8 mouse cellular contexts compared by ENCODE assay signal in genomic region chr11:101905115-101905514, GRCm38 (mm10). TPM values are rescaled to one million over a fixed set of nuclear protein-coding genes. Genes with fewer than 3 reads are reported as not detected.
DNase-seq lines count a peak whose midpoint lies in the region; ATAC-seq and TF ChIP-seq lines count a peak whose summit lies in the region.

No protein-coding gene starts in this region.

- H3K79me2 ChIP-seq in liver, adult 2 months (ENCODE audit: control insufficient read depth, insufficient read depth, low read length), result no peaks in the 10 kb centered on the region

- TF ChIP-seq CTCF in cerebellum, adult 2 months (IDR thresholded peaks at IDR 0.05; ENCODE audit: borderline replicate concordance, insufficient read depth, low read depth, low read length), result peak; percentile 93
- peak; percentile 90 for TF ChIP-seq CTCF in liver, adult 2 months (IDR thresholded peaks at IDR 0.05; ENCODE audit: low read depth, low read length)

- H3K9ac ChIP-seq in midbrain, embryonic 11.5 days (ENCODE audit: low read length), result no peak overlapping the region
- no peak overlapping the region for H3K9ac ChIP-seq in midbrain, embryonic 13.5 days (replicated peaks)
- no peak overlapping the region for H3K9ac ChIP-seq in kidney, embryonic 15.5 days
- no peak overlapping the region for H3K9ac ChIP-seq in liver, adult 2 months (ENCODE audit: low read depth, low read length)

- no peak for TF ChIP-seq POLR2A in cerebellum, adult 2 months (IDR thresholded peaks at IDR 0.05; ENCODE audit: borderline replicate concordance, insufficient read depth, low read length)
- TF ChIP-seq POLR2A in liver, adult 2 months (IDR thresholded peaks at IDR 0.05; ENCODE audit: extremely low read depth, insufficient read depth, low read length), result no peak

- no peak for ATAC-seq in midbrain, embryonic 11.5 days (ENCODE audit: low FRiP score)
- no peak for ATAC-seq in midbrain, embryonic 13.5 days
- 0 out of 2 replicates have a peak, but pooled peaks have one; percentile 37 for ATAC-seq in kidney, embryonic 15.5 days (replicated peaks; ENCODE audit: low FRiP score)

- H3K4me1 ChIP-seq in midbrain, embryonic 11.5 days (ENCODE audit: control insufficient read depth, insufficient read depth, low read length), result no peaks in the 10 kb centered on the region
- 0 out of 2 replicates have a peak, but pooled peaks cover 4% of the 10 kb centered on the region for H3K4me1 ChIP-seq in midbrain, embryonic 13.5 days (replicated peaks)
- H3K4me1 ChIP-seq in cerebellum, adult 2 months (ENCODE audit: control insufficient read depth, insufficient read depth, low read length), result 0 out of 2 replicates have a peak, but pooled peaks cover 3% of the 10 kb centered on the region
- H3K4me1 ChIP-seq in kidney, embryonic 15.5 days, result peaks cover 47% of the 10 kb centered on the region
- no peaks in the 10 kb centered on the region for H3K4me1 ChIP-seq in liver, adult 2 months (ENCODE audit: control insufficient read depth, insufficient read depth, low read length)

- no peak overlapping the region for H3K4me3 ChIP-seq in midbrain, embryonic 11.5 days (ENCODE audit: low read depth, low read length)
- H3K4me3 ChIP-seq in midbrain, embryonic 13.5 days (replicated peaks), result no peak overlapping the region
- no peak overlapping the region for H3K4me3 ChIP-seq in cerebellum, adult 2 months (replicated peaks; ENCODE audit: insufficient read depth, low read depth, low read length)
- H3K4me3 ChIP-seq in kidney, embryonic 15.5 days (replicated peaks), result no peak overlapping the region
- no peak overlapping the region for H3K4me3 ChIP-seq in liver, adult 2 months (ENCODE audit: insufficient read depth, low read depth, low read length)

- H3K36me3 ChIP-seq in midbrain, embryonic 11.5 days (ENCODE audit: control insufficient read depth, insufficient read depth, low read length), result no peaks in the 10 kb centered on the region
- no peaks in the 10 kb centered on the region for H3K36me3 ChIP-seq in midbrain, embryonic 13.5 days
- H3K36me3 ChIP-seq in kidney, embryonic 15.5 days, result no peaks in the 10 kb centered on the region
- H3K36me3 ChIP-seq in liver, adult 2 months (ENCODE audit: control insufficient read depth, insufficient read depth, low read length), result no peaks in the 10 kb centered on the region

- H3K27me3 ChIP-seq in midbrain, embryonic 11.5 days (ENCODE audit: control insufficient read depth, insufficient read depth, low read length), result no peaks in the 10 kb centered on the region
- H3K27me3 ChIP-seq in midbrain, embryonic 13.5 days, result peaks cover 20% of the 10 kb centered on the region
- no peaks in the 10 kb centered on the region for H3K27me3 ChIP-seq in cerebellum, adult 2 months (ENCODE audit: control insufficient read depth, insufficient read depth, low read length)
- H3K27me3 ChIP-seq in kidney, embryonic 15.5 days, result peaks cover 23% of the 10 kb centered on the region
- no peaks in the 10 kb centered on the region; the same call in 1 of the 2 replicates for H3K27me3 ChIP-seq in liver, adult 2 months (ENCODE audit: control insufficient read depth, insufficient read depth, low read length)

- H3K27ac ChIP-seq in midbrain, embryonic 11.5 days (ENCODE audit: low read depth, low read length), result no peak overlapping the region
- H3K27ac ChIP-seq in midbrain, embryonic 13.5 days, result no peak overlapping the region
- no peak overlapping the region for H3K27ac ChIP-seq in cerebellum, adult 2 months (ENCODE audit: insufficient read depth, low read length)
- no peak overlapping the region for H3K27ac ChIP-seq in kidney, embryonic 15.5 days
- no peak overlapping the region for H3K27ac ChIP-seq in liver, adult 2 months (replicated peaks; ENCODE audit: insufficient read depth, low read depth, low read length)

- 24% methylated on average over 13 of the region's 13 CpGs for WGBS in midbrain, embryonic 11.5 days
- 25% methylated on average over 13 of the region's 13 CpGs for WGBS in midbrain, embryonic 13.5 days
- 22% methylated on average over 13 of the region's 13 CpGs for whole genome bisulfite sequencing in cerebellum, adult 2 months
- WGBS in kidney, embryonic 15.5 days, result 32% methylated on average over 13 of the region's 13 CpGs
- WGBS in liver, adult 2 months, result 17% methylated on average over 13 of the region's 13 CpGs

- H3K4me2 ChIP-seq in midbrain, embryonic 11.5 days, result no peak overlapping the region
- no peak overlapping the region for H3K4me2 ChIP-seq in midbrain, embryonic 13.5 days (replicated peaks)
- H3K4me2 ChIP-seq in kidney, embryonic 15.5 days, result no peak overlapping the region

- peak; percentile 99 for DNase-seq in midbrain, embryonic 11.5 days (ENCODE audit: low spot score, missing footprints)
- DNase-seq in cerebellum, adult 2 months, result peak; percentile 71 to 87
- peak; percentile 90 for DNase-seq in gastrocnemius, postnatal 10 days
- peak; percentile 14 for DNase-seq in liver, adult 2 months (ENCODE audit: extremely low read depth, low read depth, low spot score)
- DNase-seq in ovary, postnatal 10 days (ENCODE audit: low spot score), result peak; percentile 76
- peak; percentile 36 for DNase-seq in thymus, postnatal 14 days

- no peaks in the 10 kb centered on the region for H3K9me3 ChIP-seq in midbrain, embryonic 11.5 days (ENCODE audit: control insufficient read depth, low read length)
- H3K9me3 ChIP-seq in midbrain, embryonic 13.5 days, result no peaks in the 10 kb centered on the region
- H3K9me3 ChIP-seq in kidney, embryonic 15.5 days (replicated peaks), result no peaks in the 10 kb centered on the region; the same call in 1 of the 2 replicates

RNA-seq across cellular contexts. Expression of gene Meox1, which starts 10.9 kb away (rescaled TPM):
- 0.29 TPM in 1 of 2 replicates, not detected in the other for polyA plus RNA-seq in midbrain, embryonic 11.5 days (2014; fragmentation: Nextera tagmentation; extraction: Ambion mirVana)
- 0.12 and 0.13 TPM in 2 replicates for polyA plus RNA-seq in midbrain, embryonic 13.5 days (2015; fragmentation: Nextera tagmentation; extraction: Ambion mirVana)
- 1.5 and 1.8 TPM in 2 replicates for polyA plus RNA-seq in cerebellum, adult 2 months (2012; rRNA removed)
- 10 to 100 TPM; 11.7 to 12.3 TPM for total RNA-seq in gastrocnemius, postnatal 10 days (2021)
- 13.6 and 15.4 TPM in 2 replicates for polyA plus RNA-seq in kidney, embryonic 15.5 days (2015; fragmentation: Nextera tagmentation; extraction: Ambion mirVana)
- 0.07 TPM in 1 of 2 replicates, not detected in the other for total RNA-seq in liver, adult 2 months (2014; rRNA removed)
- polyA plus RNA-seq in liver, adult 2 months (2012; rRNA removed), result 0.05 TPM in 1 of 2 replicates, not detected in the other

Comparison
In these comparisons a context has a peak if more than half of its experiments do, and no peak if none do; other contexts are left out.
1. DNase-seq: peak in every context shown above with its lines; median percentile 99 in midbrain, embryonic 11.5 days; 90 in gastrocnemius, postnatal 10 days; 79 in cerebellum, adult 2 months; 76 in ovary, postnatal 10 days; 36 in thymus, postnatal 14 days; 14 in liver, adult 2 months.